Mouse (Mus musculus): ENCODE data around the gene Dip2a. TPM values are rescaled to one million over a fixed set of nuclear protein-coding genes. Genes with fewer than 3 reads are reported as not detected.

Gene Dip2a
- total RNA-seq, 2 experiments from 2014 or later, result 3.6 to 5.3 TPM

DNA sequence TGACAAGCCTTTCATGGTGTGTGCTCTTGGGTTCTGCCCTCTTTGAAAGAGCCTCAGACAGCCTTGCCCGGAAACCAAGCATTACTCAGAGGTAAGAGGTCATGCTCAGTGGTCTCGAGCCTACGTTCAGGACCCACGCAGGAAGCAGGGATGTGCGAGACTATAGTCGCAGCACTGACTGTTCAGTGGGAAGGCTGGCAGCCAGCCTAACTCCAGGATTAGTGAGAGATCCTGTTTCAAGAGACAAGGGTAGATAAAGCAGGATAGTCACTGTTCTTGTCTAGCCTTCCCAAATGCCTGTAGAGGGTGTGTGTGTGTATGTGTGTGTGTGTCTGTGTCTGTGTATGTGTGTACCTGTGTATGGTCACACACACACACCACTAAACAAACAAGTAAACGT, 28.9 kb downstream of the Dip2a start:
- no peak for ATAC-seq (ENCODE audit: poor library complexity, severe bottlenecking)

DNA sequence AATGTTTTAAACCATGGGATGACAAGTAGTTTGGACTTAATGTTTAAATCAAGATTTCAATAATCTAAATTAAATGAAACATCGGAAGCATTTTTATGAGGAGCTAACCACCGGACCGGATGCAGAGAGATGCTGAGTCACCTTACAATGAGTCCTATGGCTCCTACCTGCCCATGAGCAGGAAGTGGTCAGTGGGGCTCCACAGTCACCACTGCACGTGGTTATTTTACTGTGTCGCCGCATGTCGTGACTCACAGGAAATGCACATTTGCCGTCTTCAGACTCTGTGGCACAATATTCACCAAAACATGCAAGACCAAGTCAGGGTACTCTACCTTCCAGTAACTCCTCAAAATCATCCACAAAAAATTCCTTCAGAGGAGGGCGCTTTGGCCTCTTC, 38.4 kb downstream of the Dip2a start:
- peak; percentile 98 for ATAC-seq (ENCODE audit: poor library complexity, severe bottlenecking)

DNA sequence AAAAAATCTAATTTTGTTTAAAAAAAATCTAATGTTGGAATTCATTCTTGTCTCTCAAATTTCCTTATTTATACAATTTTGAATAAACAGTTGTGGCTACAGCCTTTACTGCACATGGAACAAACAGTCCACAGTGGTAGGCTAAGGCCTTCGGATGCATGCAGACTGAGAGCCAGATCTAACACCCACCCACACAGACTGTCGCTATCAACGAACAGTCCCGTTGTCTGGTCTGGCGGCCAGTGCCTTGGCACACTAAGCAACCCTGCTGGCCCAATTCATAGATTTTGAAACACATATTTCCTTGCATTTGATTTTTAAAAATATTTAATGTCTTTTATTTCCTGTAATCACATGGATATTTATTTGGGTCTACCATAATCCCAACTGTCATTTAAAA, 45.0 kb downstream of the Dip2a start:
- no peak for ATAC-seq (ENCODE audit: poor library complexity, severe bottlenecking)

DNA sequence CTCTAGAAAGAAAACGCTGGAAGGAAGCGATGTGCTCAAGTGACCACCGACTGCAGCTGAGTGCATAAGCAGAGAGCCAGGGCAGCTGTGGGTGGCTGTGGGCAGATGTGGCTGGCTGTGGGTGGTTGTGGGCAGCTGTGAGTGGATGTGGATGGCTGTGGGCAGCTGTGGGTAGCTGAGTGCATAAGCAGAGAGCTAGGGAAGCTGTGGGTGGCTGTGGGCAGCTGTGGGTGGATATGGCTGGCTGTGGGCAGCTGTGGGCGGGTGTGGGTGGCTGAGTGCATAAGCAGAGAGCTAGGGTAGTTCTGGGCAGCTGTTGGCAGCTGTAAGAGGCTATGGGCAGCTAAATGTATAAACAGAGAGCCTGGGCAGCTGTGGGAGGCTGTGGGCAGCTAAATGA, 51.9 kb downstream of the Dip2a start:
- peak; percentile 37; the same call in 1 of the 2 replicates for ATAC-seq (ENCODE audit: poor library complexity, severe bottlenecking)

DNA sequence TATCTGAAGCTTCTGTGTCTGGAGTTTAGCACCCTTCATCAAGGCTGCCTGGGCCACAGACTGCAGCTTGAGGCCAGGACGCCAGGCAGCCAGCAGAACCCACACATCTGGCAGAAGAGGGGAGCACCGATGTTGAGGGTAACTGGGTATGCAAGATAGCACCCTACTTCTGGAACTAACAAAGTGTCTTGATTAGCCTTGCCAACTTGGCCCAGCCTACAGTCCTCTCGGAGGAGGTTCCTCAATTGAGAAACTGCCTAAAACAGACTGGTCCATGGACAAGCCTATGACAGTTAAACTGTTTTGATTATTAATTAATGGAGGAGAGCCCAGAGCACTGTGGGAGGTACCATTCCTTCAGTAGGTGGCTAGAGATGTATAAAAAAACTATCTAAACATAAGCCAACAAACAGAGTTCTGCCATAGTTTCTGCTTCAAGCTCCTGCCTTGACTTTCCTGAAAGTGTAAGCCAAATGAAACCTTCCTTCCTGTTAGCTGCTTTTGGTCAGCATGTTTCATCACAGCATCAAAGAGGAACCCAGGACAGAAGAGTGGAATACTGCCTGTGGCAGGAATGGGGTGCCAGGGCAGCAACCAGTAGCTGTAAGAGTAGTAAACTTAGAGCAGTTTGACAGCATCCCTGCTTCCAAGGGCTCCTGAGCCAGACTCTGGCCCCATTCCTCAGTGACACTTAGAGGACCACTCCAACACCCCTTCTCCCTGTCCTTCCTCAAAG, 55.0 kb downstream of the Dip2a start:
- ATAC-seq (ENCODE audit: poor library complexity, severe bottlenecking), result peak; percentile 51

DNA sequence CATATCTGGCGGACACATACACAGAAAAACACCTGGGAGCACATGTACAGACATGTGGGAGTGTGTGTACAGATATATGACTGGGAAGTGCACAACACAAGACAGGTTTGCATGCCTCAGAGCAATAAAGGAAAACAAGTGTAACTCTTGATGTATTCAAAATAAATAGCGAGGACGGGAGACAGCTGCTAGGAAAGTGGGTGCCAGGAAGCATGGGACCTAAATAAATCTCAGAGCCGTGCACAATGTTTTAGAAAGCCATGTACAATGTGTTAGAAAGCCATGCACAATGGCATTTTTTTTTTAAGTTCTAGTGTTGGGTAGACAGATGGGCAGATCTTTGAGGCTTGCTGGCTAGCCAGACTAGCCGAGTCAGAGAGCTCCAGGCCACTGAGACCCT, 56.0 kb downstream of the Dip2a start:
- ATAC-seq (ENCODE audit: poor library complexity, severe bottlenecking), result no peak

DNA sequence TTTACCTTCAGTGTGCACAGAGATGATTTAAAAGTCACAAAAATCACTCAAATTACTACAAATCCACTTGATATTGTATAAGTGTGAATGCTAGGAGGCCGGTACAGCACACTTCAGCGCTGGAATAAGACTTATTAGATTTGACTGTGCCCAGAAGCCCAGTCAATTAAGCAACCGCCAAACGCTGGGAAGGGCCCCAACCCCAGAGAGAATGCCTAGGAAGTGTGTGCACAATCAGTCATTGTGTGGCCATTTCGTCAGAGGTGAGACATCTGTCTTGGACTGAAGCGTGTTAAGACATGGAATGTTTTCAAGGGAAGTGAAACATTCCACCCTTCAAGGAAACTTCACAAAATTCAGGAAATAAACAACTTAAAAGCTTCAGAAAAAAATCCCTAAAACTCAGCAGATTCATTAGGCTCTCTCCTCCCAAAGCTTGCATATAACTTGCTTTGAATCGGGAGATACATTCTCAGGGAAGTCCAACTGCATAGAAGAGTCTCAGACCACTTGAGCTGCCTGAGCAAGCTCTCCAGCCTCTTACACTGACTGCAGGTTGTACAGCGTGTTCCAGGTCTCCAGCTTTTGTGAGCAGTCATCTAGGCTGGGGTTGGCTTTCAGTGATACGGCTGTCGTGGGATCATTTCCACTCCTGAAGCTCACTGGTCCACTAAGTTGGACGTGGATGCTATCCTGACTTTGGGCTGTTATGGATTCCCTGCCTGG, 56.7 kb downstream of the Dip2a start:
- ATAC-seq (ENCODE audit: poor library complexity, severe bottlenecking), result no peak

DNA sequence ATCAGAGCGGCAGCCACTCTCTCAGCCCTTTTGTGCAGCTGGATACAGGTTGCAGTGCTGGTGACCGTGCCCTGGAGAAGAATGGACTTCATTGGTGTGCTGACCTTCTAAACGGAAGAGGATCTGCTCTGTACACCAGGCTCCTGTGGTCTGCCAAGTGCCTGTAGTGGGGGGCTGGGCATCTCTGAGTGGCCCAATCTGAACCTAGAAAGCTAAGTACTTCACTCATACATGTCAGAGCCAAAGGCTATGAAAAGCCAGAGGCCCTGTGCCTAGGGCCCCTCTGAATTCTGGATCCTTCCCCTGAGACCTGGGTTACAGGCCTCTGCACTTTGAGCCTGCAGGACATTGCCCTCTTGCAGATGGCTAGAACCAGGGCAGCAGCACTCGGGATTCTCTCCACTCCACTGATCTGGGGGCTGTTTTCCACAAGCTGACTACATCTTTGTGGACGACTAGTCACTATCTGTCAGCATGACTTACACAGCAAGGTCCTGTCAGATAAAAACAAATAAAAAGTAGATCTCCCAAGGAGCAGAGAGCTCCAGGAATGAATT, 66.5 kb downstream of the Dip2a start:
- no peak for ATAC-seq (ENCODE audit: poor library complexity, severe bottlenecking)

DNA sequence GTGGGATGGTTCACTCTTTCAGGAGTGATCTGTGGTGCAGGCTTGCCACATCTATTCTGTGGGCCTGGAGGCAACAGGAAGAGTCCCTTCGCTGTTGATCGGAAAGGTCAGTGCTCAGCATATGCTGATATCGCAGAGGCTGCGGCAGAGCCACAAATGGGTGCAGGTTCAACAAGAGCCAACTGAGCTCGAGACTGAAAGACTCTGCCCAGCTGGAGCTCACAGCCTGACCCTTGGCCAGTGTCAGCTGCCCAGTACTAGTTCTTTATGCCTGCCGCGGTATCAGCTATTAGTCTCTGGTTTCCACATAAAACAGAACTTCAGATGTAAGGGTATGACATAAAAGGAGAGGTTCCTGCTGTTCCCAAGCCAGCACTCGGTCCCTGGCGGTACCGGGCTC, 69.8 kb downstream of the Dip2a start:
- no peak for ATAC-seq (ENCODE audit: poor library complexity, severe bottlenecking)

DNA sequence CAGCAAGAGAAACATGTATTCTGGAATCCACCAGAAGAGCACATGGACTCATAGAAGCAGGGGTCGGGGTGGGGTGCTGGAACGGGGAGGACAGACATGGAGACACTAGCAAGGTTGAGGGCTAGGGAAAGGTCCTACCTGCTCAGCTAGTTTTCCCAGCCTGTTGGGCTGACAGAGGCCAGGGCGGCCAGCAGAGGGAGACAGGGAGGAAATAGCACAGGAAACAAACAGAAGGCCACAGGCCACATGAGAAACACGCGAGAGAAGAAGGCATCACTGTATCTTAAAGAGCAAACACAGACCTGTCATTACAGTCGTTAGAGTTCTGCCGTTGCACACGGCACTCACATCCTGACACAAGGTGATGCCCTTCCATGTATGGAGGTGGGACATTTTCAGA, 73.9 kb downstream of the Dip2a start:
- peak; percentile 72 for ATAC-seq (ENCODE audit: poor library complexity, severe bottlenecking)

DNA sequence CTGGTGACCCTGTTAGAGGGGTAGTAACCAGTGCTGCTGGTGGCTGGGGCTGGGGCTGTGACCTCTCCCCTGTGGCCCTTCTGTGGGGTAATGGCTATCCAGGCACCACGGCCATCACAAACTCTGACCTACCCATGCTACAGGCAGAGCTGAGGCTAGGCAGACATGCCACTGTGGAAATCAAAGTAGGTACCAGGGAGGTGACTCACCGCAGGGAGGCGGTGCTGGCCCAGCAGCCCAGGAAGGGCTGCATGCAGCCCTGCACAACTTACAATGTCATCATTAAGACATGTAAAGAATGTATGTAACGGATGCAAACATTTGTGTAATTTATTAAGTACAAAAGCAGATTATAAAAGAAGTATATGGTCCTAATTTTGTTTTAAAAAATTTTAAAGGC, 82.7 kb downstream of the Dip2a start:
- no peak for ATAC-seq (ENCODE audit: poor library complexity, severe bottlenecking)

DNA sequence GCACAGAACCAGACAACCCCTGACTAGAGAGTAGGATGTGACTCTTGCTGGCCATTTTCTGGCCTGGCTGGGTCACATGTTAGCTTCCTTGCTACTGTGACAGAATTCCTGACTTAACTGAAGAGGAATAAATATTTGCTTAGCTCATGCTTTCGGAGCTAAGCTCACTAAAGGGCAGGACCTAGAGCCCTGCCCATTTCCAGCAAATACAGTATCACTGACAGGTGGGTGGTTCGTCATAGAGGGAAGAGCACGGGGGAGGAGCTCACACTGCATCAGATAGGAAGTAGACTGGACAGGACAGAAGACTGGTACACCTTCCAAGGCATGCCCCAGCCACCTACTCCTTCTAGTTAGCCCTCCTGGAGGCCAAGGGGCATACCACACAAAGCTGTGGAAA, 83.6 kb downstream of the Dip2a start:
- no peak for ATAC-seq (ENCODE audit: poor library complexity, severe bottlenecking)

DNA sequence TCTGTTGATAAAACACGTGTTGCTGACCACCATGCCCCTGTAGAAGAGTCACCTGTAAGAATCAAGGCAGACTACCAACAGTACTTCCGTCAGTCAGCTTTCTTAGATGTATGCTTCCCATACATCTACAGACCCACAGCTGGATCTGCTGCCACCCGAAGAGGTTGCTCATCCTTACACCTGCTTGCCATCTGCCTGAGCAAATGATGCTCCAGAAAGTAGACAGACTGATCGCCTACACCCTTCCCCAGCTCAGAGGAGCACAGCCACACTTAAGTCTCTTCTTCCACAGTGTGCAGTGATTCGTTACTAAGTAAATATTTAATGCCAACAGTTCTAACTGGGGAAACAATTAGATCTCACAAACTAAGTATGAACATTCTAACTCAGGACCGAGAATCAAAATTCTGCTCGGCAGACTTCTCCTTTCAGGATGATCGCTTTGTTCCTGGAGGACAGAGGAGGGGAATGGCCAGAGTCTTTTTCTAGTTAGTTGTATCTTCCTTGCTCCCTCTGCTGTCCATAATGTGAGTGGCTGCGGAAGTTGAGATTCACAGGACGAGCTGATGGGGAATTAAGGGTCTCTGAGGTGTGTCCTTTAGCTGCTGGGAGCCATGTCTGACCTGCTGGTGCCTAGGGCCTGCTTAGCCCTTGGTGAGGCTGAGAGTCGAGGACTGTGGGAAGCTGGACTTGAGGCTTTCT, 84.6 kb downstream of the Dip2a start:
- ATAC-seq (ENCODE audit: poor library complexity, severe bottlenecking), result no peak

DNA sequence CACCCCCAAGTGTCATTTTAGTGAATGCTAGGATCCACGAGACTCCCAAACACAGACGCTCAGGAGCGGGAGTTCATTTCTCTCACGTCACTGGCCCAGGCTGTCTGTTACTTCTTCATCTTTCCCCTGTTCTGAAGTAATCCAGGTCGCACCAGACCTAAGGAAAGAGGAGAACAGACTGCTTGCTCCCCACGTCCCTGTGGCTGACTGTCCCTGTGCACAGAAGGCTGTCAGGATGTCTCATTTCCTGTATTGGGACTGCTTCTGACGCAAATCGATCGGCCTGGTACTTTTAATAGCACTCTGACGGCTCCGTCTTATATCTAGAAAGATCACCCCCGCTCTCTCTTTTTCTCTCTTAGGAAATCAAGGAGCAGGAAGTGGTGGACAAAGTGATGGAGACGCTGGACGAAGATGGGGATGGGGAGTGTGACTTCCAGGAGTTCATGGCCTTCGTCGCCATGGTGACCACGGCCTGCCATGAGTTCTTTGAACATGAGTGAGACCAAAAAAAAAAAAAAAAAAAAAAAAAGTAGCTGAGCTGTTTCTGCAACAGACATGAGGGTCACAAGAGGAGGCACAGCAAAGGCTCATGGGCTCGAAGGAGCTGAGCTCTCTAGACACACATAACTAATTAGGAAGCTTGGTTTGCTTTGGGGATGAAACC, 85.4 kb downstream of the Dip2a start:
- no peak for ATAC-seq (ENCODE audit: poor library complexity, severe bottlenecking)

DNA sequence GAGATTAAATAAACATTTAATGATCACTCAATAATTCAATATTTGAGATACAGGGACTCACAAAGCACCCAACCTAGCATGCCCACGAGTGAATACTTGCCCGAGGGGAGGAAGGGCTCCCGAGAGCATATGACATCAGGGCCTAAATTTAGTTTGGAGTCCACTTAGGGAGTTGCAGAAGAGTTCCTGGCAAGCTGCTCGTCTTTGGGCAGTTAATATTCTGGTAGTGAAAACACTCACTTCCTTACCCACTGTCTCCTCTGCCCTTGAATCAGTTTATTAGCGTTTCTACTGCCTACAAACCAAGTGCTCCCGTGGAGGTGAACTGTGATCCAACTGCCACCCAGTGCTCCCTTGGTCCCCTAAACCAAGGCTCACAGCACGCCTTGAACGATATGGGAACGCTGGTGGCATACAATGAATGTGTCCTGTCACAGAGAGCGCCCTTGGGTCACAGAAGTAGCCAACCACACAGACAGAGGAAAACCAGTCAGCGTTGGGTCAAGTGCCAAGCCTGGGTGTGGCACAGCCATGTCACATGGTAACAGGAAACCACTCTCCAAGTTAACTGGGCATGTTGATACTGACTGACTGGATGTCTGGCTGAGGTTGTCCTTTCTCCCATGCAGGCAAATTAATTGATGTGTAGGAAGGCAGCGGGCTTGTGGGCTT, 87.2 kb downstream of the Dip2a start:
- ATAC-seq (ENCODE audit: poor library complexity, severe bottlenecking), result peak; percentile 88

DNA sequence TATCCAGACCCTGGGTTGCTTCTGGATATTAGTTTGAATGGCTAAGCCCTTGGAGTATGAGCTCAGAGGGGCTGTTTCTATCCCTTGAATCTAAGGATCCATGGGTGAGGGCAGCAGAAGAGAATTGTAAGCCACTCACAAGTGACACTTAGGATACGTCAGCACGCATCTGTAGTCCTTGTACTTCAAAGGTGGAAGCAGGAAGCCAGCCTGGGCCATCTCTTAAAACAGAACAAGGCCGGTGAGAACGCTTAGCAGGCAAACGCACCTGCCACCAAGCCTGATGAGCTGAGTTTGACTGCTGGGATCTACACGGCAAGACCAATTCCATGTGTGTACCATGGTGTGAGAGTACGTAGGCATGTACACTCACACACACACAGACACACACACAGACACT, 87.9 kb downstream of the Dip2a start:
- no peak for ATAC-seq (ENCODE audit: poor library complexity, severe bottlenecking)

DNA sequence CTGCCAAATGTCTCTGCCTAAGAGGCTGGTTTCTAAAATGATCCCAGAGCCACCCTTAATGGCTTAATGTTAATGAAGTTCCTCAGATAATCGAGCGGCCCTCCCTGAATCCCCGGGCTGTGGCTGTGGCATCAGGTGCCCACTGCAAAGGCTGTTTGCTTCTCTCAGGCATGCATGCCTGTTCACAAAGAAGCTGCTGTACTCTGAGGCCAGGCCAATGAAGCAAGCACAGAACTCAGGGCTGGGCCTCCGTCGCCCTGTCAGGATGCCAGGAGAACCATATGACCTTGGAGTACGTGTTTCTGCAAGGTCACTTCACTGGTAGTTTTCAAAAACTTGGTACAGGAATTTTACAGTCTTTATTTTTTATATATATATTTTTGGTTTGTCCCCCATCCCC, 89.5 kb downstream of the Dip2a start:
- no peak for ATAC-seq (ENCODE audit: poor library complexity, severe bottlenecking)

DNA sequence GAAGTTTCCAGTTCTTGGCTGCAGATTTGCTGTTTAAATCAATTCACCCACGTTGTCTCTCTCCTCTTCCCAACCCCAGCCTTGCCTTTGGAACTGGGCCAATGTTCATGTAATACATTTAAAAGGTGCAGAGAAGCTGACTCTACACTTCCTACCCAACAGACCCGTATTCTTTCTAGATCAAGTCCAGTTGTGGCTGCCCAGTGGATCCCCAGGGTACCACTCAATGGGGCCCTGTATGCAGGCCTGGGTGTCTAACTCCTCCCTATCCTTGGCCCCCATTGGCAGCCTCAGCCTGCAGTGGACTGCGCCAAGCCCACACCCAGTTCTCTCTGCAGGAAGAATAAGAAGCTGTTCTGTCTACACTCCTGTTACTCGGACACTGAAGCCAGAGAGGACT, 91.6 kb downstream of the Dip2a start, which contains the start of gene S100b:
TSS of gene S100b (plus strand) at position 318 of the 400 bp plus-strand sequence.
- ATAC-seq (ENCODE audit: poor library complexity, severe bottlenecking), result no peak

DNA sequence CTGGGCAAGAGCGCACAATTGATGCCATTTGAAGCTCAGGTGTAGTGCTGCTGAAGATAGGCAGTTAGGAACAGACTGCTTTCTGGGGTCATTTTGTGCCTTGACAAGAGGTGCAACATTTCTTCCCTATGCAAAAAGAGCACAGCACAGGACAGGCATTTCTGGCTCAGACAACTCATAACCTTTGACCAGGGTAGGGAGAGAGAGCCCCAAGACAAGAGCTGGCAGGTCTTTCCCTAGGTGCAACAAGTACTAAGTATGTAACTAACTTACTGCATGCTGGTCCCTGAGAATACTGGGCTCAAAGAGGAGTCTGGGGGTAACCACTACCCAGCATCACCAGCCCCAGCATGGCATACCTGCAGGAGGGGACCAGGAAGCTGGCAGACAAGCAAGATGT, 92.0 kb downstream of the Dip2a start:
- ATAC-seq (ENCODE audit: poor library complexity, severe bottlenecking), result no peak

DNA sequence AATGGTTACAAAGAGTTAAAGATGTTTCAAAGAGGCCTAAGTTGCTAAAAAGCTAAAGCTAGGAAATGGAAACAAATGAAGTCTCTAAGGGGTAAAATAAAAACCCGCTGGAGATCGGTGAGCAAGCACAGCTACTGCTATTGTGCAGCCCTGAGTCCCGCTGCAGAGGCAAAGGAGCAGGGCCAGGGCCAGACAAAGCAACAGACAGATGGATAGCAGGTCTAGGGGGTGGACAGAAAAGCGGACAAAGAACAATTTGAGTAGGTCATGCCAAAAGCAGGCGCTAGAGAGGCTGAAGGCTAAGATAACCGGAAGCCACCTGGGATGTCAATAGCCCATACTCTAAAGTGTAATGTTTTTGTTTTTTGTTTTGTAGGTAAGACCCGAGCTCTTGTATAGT, 94.2 kb downstream of the Dip2a start:
- ATAC-seq (ENCODE audit: poor library complexity, severe bottlenecking), result no peak

DNA sequence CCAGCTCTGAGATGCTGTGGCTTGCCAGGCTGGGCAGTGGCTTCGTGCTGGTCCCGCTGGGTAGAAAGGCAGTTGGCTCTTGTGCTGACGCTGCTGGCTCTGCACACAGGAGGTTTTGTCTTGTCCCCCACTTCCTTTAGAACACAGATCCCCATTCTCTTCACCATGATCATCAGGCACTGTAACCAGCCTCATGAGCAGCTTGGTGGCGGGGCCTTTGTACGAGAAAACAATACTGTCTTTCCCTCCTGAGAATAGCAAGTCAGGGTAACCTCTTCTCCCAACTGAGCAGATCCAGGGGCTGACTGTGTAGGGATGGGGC, 96.5 kb downstream of the Dip2a start:
- ATAC-seq (ENCODE audit: poor library complexity, severe bottlenecking), result no peak

Data from megakaryocyte, adult 5-6 weeks (primary cell).